Mouse (Mus musculus): Measurements from ENCODE around the gene Stx11. TPM values are rescaled to one million over a fixed set of nuclear protein-coding genes. Genes with fewer than 3 reads are reported as not detected.

Stx11 gene
- polyA plus RNA-seq (2015; fragmentation: Nextera tagmentation; extraction: Ambion mirVana) = 0.67 and 1.0 TPM in 2 replicates

GRCm38 (mm10) chr10:12964151-12965075, at the start of gene Stx11:
Gene Stx11 (minus strand): TSS chr10:12964298.
- H3K9ac ChIP-seq (ENCODE audit: low read depth, low read length) = peak within 1 kb of the TSS; percentile 51
- H3K27me3 ChIP-seq (replicated peaks; ENCODE audit: control insufficient read depth, insufficient read depth, low read length) = no peaks in the 10 kb centered on the region
- WGBS = 5% methylated on average over 52 of the region's 56 CpGs
- peak; percentile 74 for ATAC-seq
- H3K27ac ChIP-seq (ENCODE audit: low read depth, low read length) = no peak within 1 kb of the TSS
- H3K4me1 ChIP-seq (replicated peaks; ENCODE audit: control insufficient read depth, insufficient read depth, low read length) = no peaks in the 10 kb centered on the region
- H3K4me2 ChIP-seq (replicated peaks; ENCODE audit: low read depth) = peak within 1 kb of the TSS; percentile 96
- H3K9me3 ChIP-seq (ENCODE audit: control insufficient read depth) = no peaks in the 10 kb centered on the region
- no peak for TF ChIP-seq CTCF (IDR thresholded peaks at IDR 0.05; ENCODE audit: low read depth)
- peak within 1 kb of the TSS; percentile 75 for H3K4me3 ChIP-seq (ENCODE audit: low read depth, low read length)
- H3K36me3 ChIP-seq (ENCODE audit: control insufficient read depth, insufficient read depth) = no peaks in the 10 kb centered on the region

- Histone ChIP-seq H3K27ac (ENCODE audit: low read depth, low read length) (peak overlapping the region; percentile 15; the same call in 1 of the 2 replicates), H3K27me3 (replicated peaks; ENCODE audit: control insufficient read depth, insufficient read depth, low read length) (no peaks in the 10 kb centered on the region), H3K4me3 (ENCODE audit: low read depth, low read length) (peak overlapping the region; percentile 86), H3K9ac (ENCODE audit: low read depth, low read length) (peak overlapping the region; percentile 72), H3K4me2 (replicated peaks; ENCODE audit: low read depth) (peak overlapping the region; percentile 70), H3K9me3 (ENCODE audit: control insufficient read depth) (no peaks in the 10 kb centered on the region), H3K36me3 (ENCODE audit: control insufficient read depth, insufficient read depth) (no peaks in the 10 kb centered on the region), H3K4me1 (replicated peaks; ENCODE audit: control insufficient read depth, insufficient read depth, low read length) (no peaks in the 10 kb centered on the region)
- no peak for TF ChIP-seq CTCF (IDR thresholded peaks at IDR 0.05; ENCODE audit: low read depth)
- peak; percentile 29 for ATAC-seq
- whole genome bisulfite sequencing = under 1% methylated on average over 29 of the region's 29 CpGs
Observed at GRCm38 (mm10) chr10:13008737-13009121, 44.6 kb upstream of the Stx11 start.

- H3K4me1 ChIP-seq (replicated peaks; ENCODE audit: control insufficient read depth, insufficient read depth, low read length) = no peaks in the 10 kb centered on the region
- peak overlapping the region; percentile 70 for H3K4me2 ChIP-seq (replicated peaks; ENCODE audit: low read depth)
- 3% methylated on average over 52 of the region's 52 CpGs for WGBS
- TF ChIP-seq CTCF (IDR thresholded peaks at IDR 0.05; ENCODE audit: low read depth) = no peak
- peak overlapping the region; percentile 15; the same call in 1 of the 2 replicates for H3K27ac ChIP-seq (ENCODE audit: low read depth, low read length)
- H3K9ac ChIP-seq (ENCODE audit: low read depth, low read length) = peak overlapping the region; percentile 72
- peak; percentile 98 for ATAC-seq
- peak overlapping the region; percentile 86 for H3K4me3 ChIP-seq (ENCODE audit: low read depth, low read length)
- no peaks in the 10 kb centered on the region for H3K9me3 ChIP-seq (ENCODE audit: control insufficient read depth)
- no peaks in the 10 kb centered on the region for H3K27me3 ChIP-seq (replicated peaks; ENCODE audit: control insufficient read depth, insufficient read depth, low read length)
- H3K36me3 ChIP-seq (ENCODE audit: control insufficient read depth, insufficient read depth) = no peaks in the 10 kb centered on the region
Observed at GRCm38 (mm10) chr10:13007876-13008736, 44.0 kb upstream of the Stx11 start.

- ATAC-seq = no peak
- Histone ChIP-seq H3K9me3 (ENCODE audit: control insufficient read depth) (no peaks in the 10 kb centered on the region), H3K4me2 (replicated peaks; ENCODE audit: low read depth) (no peak within 1 kb of the TSS), H3K27ac (ENCODE audit: low read depth, low read length) (no peak within 1 kb of the TSS), H3K4me3 (ENCODE audit: low read depth, low read length) (no peak within 1 kb of the TSS), H3K4me1 (replicated peaks; ENCODE audit: control insufficient read depth, insufficient read depth, low read length) (no peaks in the 10 kb centered on the region), H3K27me3 (replicated peaks; ENCODE audit: control insufficient read depth, insufficient read depth, low read length) (no peaks in the 10 kb centered on the region), H3K9ac (ENCODE audit: low read depth, low read length) (no peak within 1 kb of the TSS), H3K36me3 (ENCODE audit: control insufficient read depth, insufficient read depth) (no peaks in the 10 kb centered on the region)
- 82% methylated on average over 3 of the region's 3 CpGs for WGBS
- TF ChIP-seq CTCF (IDR thresholded peaks at IDR 0.05; ENCODE audit: low read depth) = no peak
Observed at GRCm38 (mm10) chr10:13005043-13005442, 40.9 kb upstream of the Stx11 start, which contains the start of gene Sf3b5. Gene Sf3b5 (plus strand): TSS chr10:13005343.

- Histone ChIP-seq H3K27me3 (replicated peaks; ENCODE audit: control insufficient read depth, insufficient read depth, low read length) (no peaks in the 10 kb centered on the region), H3K4me3 (ENCODE audit: low read depth, low read length) (no peak overlapping the region), H3K4me2 (replicated peaks; ENCODE audit: low read depth) (peak overlapping the region; percentile 22), H3K4me1 (replicated peaks; ENCODE audit: control insufficient read depth, insufficient read depth, low read length) (no peaks in the 10 kb centered on the region), H3K36me3 (ENCODE audit: control insufficient read depth, insufficient read depth) (no peaks in the 10 kb centered on the region), H3K9ac (ENCODE audit: low read depth, low read length) (no peak overlapping the region), H3K9me3 (ENCODE audit: control insufficient read depth) (no peaks in the 10 kb centered on the region), H3K27ac (ENCODE audit: low read depth, low read length) (no peak overlapping the region)
- peak; percentile 78 for ATAC-seq
- TF ChIP-seq CTCF (IDR thresholded peaks at IDR 0.05; ENCODE audit: low read depth) = peak; percentile 85
- 39% methylated on average over 17 of the region's 17 CpGs for WGBS
Observed at GRCm38 (mm10) chr10:12996736-12997477, 32.8 kb upstream of the Stx11 start.

Measured in intestine, postnatal 0 days (tissue).